Mouse (Mus musculus) gonadal fat pad, adult 2 months (tissue): ENCODE data around the gene Grm5. TPM values are rescaled to one million over a fixed set of nuclear protein-coding genes. Genes with fewer than 3 reads are reported as not detected.

Experiments used
- DNase-seq: peaks from one replicate; pipeline ENCODE4 v3.0.0-alpha.2; 2012; ENCODE audit warnings: low read depth
- polyA plus RNA-seq: library from polyadenylated mRNA; depleted of rRNA; stranded (reverse); fragments of >200 nt; gene quantifications from 2 replicates; pipeline ENCODE4 v1.2.3, GENCODE M21; 2012; rRNA removed

Gene Grm5
- polyA plus RNA-seq, 1 experiment, result not detected

GRCm38 (mm10) chr7:88159542-88160241 is 575.7 kb downstream of the Grm5 start:
- DNase-seq, result no peak

- no peak for DNase-seq
Measured at GRCm38 (mm10) chr7:88161586-88161985, 577.6 kb downstream of the Grm5 start.

Other genes with a start within 250 kb of the Grm5 start
- not detected in 2 replicates for gene Tyr, start 90.7 kb upstream of the Grm5 start, polyA plus RNA-seq